Mouse (Mus musculus): ENCODE data around the gene Olfr239. TPM values are rescaled to one million over a fixed set of nuclear protein-coding genes. Genes with fewer than 3 reads are reported as not detected.
"Not testable (repeated sequence)": the region's sequence is repeated elsewhere in the genome, so short reads cannot be mapped to it uniquely, and the experiment has no call there.

Gene Olfr239
- not detected in 2 replicates for polyA plus RNA-seq (2012; rRNA removed)

GRCm38 (mm10) chr17:33191002-33191401, at the start of gene Olfr239:
Gene Olfr239 (plus strand): TSS chr17:33191302.
- not testable (repeated sequence) for DNase-seq; H3K4me3 ChIP-seq (replicated peaks; ENCODE audit: extremely low read depth, low read depth, low read length); H3K4me1 ChIP-seq (ENCODE audit: control insufficient read depth, insufficient read depth, low read length)
- WGBS = no CpG with 5 or more reads among the region's 2 CpGs

DNA sequence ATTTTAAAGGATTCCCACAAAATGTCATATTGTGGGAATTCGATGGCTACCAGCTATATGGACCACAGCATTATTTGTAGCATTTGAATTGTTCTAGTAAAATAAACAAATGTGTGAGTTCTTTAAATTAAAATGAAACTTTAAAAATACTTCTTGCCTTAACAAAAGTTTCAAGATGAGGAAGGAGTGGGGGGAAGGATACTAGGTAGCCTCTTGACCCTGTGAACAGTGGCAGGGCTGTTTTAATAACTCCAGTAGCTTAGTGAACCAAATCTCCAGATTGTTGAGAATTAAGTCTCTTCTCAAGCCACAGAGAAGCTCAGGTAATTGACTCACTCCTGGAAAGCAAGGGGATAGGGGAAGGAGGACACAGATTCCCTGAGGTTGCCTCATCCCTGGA, 23.0 kb upstream of the Olfr239 start, which contains the start of gene Olfr55:
Gene Olfr55, plus strand, starts transcription at position 301 of the 400 bp plus-strand sequence.
- not testable (repeated sequence) for H3K4me1 ChIP-seq (ENCODE audit: control insufficient read depth, insufficient read depth, low read length); DNase-seq; H3K4me3 ChIP-seq (replicated peaks; ENCODE audit: extremely low read depth, low read depth, low read length)
- WGBS = 78% methylated on average over 1 of the region's 1 CpGs

DNA sequence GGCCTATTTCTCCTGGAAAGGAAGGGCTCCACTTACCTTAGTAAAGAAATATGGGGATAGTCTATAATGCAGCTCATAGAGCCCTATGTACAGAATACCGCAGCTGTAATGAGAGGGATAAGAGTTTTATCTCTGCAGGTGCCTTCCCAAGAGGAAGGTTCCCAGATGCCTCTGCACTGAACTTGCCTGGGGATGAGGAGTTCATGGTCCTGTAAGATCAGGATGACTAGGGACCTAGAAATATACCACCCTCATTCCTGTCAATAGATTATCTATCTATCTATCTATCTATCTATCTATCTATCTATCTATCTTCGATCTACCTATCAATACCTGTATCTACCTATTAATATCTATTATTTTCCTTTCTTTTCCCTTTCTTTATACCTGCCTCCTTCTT, 30.5 kb downstream of the Olfr239 start, which contains the start of gene Olfr1564:
Gene Olfr1564, minus strand, starts transcription at position 101 of the 400 bp plus-strand sequence.
- TF ChIP-seq CTCF (IDR thresholded peaks at IDR 0.05; ENCODE audit: insufficient read depth, low read length) = no peak
- no peak for TF ChIP-seq POLR2A (IDR thresholded peaks at IDR 0.05; ENCODE audit: borderline replicate concordance, extremely low read depth, low read depth, low read length)
- DNase-seq = no peak
- 80% methylated on average over 2 of the region's 2 CpGs for WGBS
- H3K4me3 ChIP-seq (replicated peaks; ENCODE audit: extremely low read depth, low read depth, low read length) = no peak within 1 kb of the TSS
- no peaks in the 10 kb centered on the region for H3K4me1 ChIP-seq (ENCODE audit: control insufficient read depth, insufficient read depth, low read length)

GRCm38 (mm10) chr17:33236646-33237045, 45.5 kb downstream of the Olfr239 start:
- 94% methylated on average over 1 of the region's 1 CpGs for WGBS
- not testable (repeated sequence) for H3K4me3 ChIP-seq (replicated peaks; ENCODE audit: extremely low read depth, low read depth, low read length); DNase-seq; H3K4me1 ChIP-seq (ENCODE audit: control insufficient read depth, insufficient read depth, low read length)

Other genes starting within 250 kb of the Olfr239 start
- gene Cyp4f13, start 243.9 kb upstream of the Olfr239 start, polyA plus RNA-seq (2012; rRNA removed) = 40.4 and 51.4 TPM in 2 replicates
- 0.61 and 0.85 TPM in 2 replicates for gene Zfp472, start 225.5 kb upstream of the Olfr239 start, polyA plus RNA-seq (2012; rRNA removed)
- gene Zfp952, start 198.2 kb upstream of the Olfr239 start, polyA plus RNA-seq (2012; rRNA removed) = 2.7 and 4.3 TPM in 2 replicates
- 0.76 and 1.1 TPM in 2 replicates for gene Zfp763, start 157.9 kb upstream of the Olfr239 start, polyA plus RNA-seq (2012; rRNA removed)
- gene 4921501E09Rik, start 123.2 kb upstream of the Olfr239 start, polyA plus RNA-seq (2012; rRNA removed) = not detected in 2 replicates
- gene Zfp563, start 102.0 kb upstream of the Olfr239 start, polyA plus RNA-seq (2012; rRNA removed) = 1.2 and 2.2 TPM in 2 replicates
- gene Morc2b, start 51.6 kb upstream of the Olfr239 start, polyA plus RNA-seq (2012; rRNA removed) = not detected in 2 replicates
- gene Olfr55, start 22.9 kb upstream of the Olfr239 start, polyA plus RNA-seq (2012; rRNA removed) = not detected in 2 replicates
- gene Olfr1564, start 30.4 kb downstream of the Olfr239 start, polyA plus RNA-seq (2012; rRNA removed) = not detected in 2 replicates
- gene Zfp955a, start 63.8 kb downstream of the Olfr239 start, polyA plus RNA-seq (2012; rRNA removed) = 0.54 and 1.4 TPM in 2 replicates
- not detected in 2 replicates for gene Olfr63, start 73.4 kb downstream of the Olfr239 start, polyA plus RNA-seq (2012; rRNA removed)
- 1.3 and 1.9 TPM in 2 replicates for gene Zfp955b, start 98.2 kb downstream of the Olfr239 start, polyA plus RNA-seq (2012; rRNA removed)
- gene Zfp81, start 167.6 kb downstream of the Olfr239 start, polyA plus RNA-seq (2012; rRNA removed) = 0.58 and 0.98 TPM in 2 replicates
- 1.8 and 2.6 TPM in 2 replicates for gene Zfp101, start 203.3 kb downstream of the Olfr239 start, polyA plus RNA-seq (2012; rRNA removed)
- gene Actl9, start 241.6 kb downstream of the Olfr239 start, polyA plus RNA-seq (2012; rRNA removed) = 0.08 and 0.13 TPM in 2 replicates